Mouse (Mus musculus) MEL (cell line): ENCODE data around the gene Ispd.

Experiments
- CTCF ChIP-seq, 3 experiments: IDR thresholded peaks in 2 of 3; conservative IDR thresholded peaks in 1 of 3; 2 replicates each; pipeline ENCODE4 v1.5.1; 2011 to 2012; ENCODE audit warnings: low read length in 3 of 3, low read depth in 2 of 3, mild to moderate bottlenecking in 2 of 3, improper control_type of control experiment in 1 of 3, inconsistent platforms in 1 of 3, mixed read lengths in 1 of 3, moderate library complexity in 1 of 3; ENCODE audit not compliant: control insufficient read depth in 1 of 3, insufficient read depth in 1 of 3, poor library complexity in 1 of 3, severe bottlenecking in 1 of 3
- E2F4 ChIP-seq: IDR thresholded peaks from 2 replicates; pipeline ENCODE4 v1.6.1; 2011; ENCODE audit warnings: low read depth, low read length, improper control_type of control experiment, borderline replicate concordance
- GABPA ChIP-seq: IDR thresholded peaks from 2 replicates; pipeline ENCODE4 v1.6.1; 2012; ENCODE audit warnings: low read depth, mild to moderate bottlenecking, inconsistent platforms, low read length, improper control_type of control experiment, moderate library complexity
- MAFK ChIP-seq: IDR thresholded peaks from 2 replicates; pipeline ENCODE4 v1.6.1; 2011; ENCODE audit warnings: low read depth, mild to moderate bottlenecking, low read length, improper control_type of control experiment, borderline replicate concordance
- MXI1 ChIP-seq: IDR thresholded peaks from 2 replicates; pipeline ENCODE4 v1.6.1; 2011; ENCODE audit warnings: mild to moderate bottlenecking, low read depth, low read length, improper control_type of control experiment
- MYB ChIP-seq: IDR thresholded peaks from 2 replicates; pipeline ENCODE4 v1.6.1; 2011; ENCODE audit warnings: mild to moderate bottlenecking, low read depth, low read length, improper control_type of control experiment
- POLR2A ChIP-seq, 2 experiments: IDR thresholded peaks; 2 replicates each; pipeline ENCODE4 v1.6.1; 2011 to 2012; ENCODE audit warnings: low read length in 2 of 2, mild to moderate bottlenecking in 2 of 2, control low read depth in 1 of 2, improper control_type of control experiment in 1 of 2, low read depth in 1 of 2, moderate library complexity in 1 of 2; ENCODE audit not compliant: control insufficient read depth in 1 of 2, insufficient read depth in 1 of 2, poor library complexity in 1 of 2
- USF2 ChIP-seq, 2 experiments: IDR thresholded peaks; 2 replicates each; pipeline ENCODE4 v1.6.1; 2011 to 2012; ENCODE audit warnings: improper control_type of control experiment in 2 of 2, low read length in 2 of 2, borderline replicate concordance in 1 of 2, inconsistent platforms in 1 of 2, low read depth in 1 of 2, mild to moderate bottlenecking in 1 of 2; ENCODE audit not compliant: insufficient read depth in 1 of 2

DNA sequence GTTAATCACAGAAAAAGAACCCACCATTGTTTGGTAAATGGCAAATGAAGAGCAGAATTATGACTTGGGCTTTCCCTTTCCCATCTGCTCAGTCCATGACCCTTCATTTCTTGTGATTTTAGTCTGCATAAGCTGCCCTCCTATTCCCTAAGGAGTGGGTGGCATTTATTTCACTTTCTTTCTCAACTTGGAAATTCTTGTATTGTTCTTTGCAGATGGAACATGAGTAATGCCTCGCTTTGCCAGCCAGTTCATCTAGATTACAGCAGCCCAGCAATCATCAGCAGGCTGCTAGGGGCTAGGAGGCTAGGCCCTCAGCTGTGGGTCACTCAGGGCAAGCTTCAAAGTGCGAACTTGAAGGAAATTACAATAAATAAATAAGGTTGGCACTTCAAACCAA, 76.5 kb downstream of the Ispd start:
- TF ChIP-seq MAFK (no peak), POLR2A (IDR thresholded peaks at IDR 0.05; ENCODE audit: control insufficient read depth in 1 of 2, insufficient read depth in 1 of 2, low read depth in 1 of 2, low read length in 2 of 2, poor library complexity in 1 of 2) (no peak), CTCF (IDR thresholded peaks at IDR 0.05 in 2 of 3, conservative IDR thresholded peaks at IDR 0.05 in 1 of 3; ENCODE audit: control insufficient read depth in 1 of 3, insufficient read depth in 1 of 3, low read depth in 2 of 3, low read length in 3 of 3, poor library complexity in 1 of 3, severe bottlenecking in 1 of 3) (no peak), GABPA (no peak), MYB (no peak), E2F4 (no peak), MXI1 (no peak), USF2 (IDR thresholded peaks at IDR 0.05; ENCODE audit: borderline replicate concordance in 1 of 2, insufficient read depth in 1 of 2, low read depth in 1 of 2, low read length in 2 of 2) (no peak)
